Mouse (Mus musculus) liver (tissue): ENCODE measurements around the gene 1700010B08Rik.
"Not testable (repeated sequence)": the region's sequence is repeated elsewhere in the genome, so short reads cannot be mapped to it uniquely, and the experiment has no call there.

ENCODE experiments used
- DNase-seq: peaks from one replicate; pipeline ENCODE4 v3.0.0-alpha.2; 2020; ENCODE audit warnings: mixed read lengths

The 1700010B08Rik gene

GRCm38 (mm10) chr2:173719115-173719514 lies at the start of gene 1700010B08Rik:
1700010B08Rik (plus strand) TSS chr2:173719415.
- DNase-seq, result not testable (repeated sequence)

DNA sequence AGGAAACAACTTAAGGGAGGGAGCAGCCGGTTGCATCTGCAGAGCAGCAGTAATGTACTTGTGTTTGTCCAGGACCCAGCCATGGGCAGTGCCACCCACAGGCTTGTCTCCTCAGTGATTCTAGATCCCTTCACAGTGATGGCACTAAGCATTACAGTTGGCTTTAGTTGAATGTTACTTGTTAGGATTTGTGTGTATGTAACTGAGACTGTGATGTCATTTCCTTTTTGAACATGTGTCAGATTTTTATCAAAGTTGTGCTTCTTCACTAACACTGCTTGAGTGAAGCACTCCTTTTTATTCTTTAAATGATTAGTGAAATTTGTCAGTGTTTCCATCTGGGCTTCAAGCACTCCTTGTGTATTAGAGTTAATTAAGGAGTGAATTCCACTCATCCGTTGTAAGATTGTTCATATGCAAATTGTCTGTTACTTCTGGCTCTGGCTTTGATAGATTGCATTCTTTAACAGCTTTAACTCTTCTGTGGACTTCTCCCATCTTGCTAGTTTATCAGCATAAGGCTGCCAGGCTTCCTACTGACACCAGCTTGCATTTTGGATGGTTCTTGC lies 46.8 kb upstream of the 1700010B08Rik start:
- DNase-seq, result no peak

DNA sequence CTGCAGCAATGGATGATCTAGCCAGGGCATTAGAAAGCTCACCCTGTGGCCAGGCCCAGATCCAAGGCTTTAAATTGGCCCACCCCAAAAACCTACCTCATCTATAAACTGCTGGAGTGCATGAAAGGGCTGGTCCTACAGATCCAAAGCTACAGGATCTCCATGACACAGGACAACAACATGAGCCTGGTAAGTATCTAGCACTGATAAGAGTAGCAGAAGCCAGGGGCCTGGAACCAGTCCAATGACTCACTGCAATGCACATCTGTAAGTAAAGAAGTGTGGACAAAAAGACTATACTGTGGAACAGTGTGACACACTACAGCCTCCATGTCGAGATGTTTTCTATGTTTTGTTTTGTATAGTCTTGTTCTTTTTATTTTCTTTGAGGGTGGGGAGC lies 45.7 kb upstream of the 1700010B08Rik start:
- no peak for DNase-seq

GRCm38 (mm10) chr2:173678593-173678992 lies 40.6 kb upstream of the 1700010B08Rik start:
- DNase-seq, result no peak

GRCm38 (mm10) chr2:173679217-173679616 lies 40.0 kb upstream of the 1700010B08Rik start:
- no peak for DNase-seq

GRCm38 (mm10) chr2:173680153-173680552 lies 39.1 kb upstream of the 1700010B08Rik start:
- no peak for DNase-seq

DNA sequence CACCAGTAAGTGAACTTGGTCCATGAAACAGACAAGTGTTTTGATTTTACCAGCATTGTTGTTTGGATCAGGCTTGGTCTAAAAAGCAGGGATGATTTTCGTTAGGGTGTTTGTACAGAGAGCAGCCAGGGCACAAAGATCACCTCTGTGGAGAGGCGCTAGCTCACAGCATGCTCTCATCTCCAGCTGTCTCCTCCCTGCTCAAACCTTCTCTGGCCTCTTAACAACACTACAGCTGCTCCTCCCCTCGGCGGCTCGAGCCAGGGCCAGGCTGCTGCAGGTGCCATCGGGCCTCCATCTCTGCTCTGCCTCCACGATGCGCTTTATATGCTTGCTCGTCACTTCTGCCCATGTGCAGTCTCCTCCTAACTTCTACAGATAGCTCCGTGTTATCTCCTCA lies 36.4 kb upstream of the 1700010B08Rik start:
- no peak for DNase-seq

DNA sequence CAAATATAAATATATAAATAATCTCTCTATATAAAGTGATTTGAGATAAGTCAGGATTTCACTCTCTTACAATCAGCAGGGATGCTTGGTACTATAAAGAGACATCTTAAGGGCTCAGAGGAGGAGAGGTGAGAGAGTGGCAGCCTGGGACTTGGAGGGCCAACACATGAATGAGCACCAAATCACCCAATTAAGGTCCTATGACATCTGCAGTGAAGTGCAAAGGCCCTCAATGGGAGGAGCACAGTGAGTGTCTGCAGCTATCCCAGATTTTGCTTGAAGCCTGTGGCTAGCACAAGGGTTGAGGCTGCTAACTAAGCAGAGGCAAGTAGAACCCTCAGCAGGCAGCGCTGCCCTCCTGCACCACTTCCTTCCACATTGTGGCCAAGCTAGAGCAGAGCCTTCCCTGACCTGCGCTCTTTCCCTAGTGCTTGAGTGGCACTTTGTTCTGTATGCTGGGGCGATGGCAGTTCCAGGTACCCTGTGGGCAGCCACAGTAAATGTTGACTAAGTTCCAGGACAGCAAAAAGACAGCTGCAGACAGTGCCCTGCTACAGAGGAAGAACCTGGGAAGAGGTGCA lies 33.3 kb upstream of the 1700010B08Rik start:
- DNase-seq, result no peak

DNA sequence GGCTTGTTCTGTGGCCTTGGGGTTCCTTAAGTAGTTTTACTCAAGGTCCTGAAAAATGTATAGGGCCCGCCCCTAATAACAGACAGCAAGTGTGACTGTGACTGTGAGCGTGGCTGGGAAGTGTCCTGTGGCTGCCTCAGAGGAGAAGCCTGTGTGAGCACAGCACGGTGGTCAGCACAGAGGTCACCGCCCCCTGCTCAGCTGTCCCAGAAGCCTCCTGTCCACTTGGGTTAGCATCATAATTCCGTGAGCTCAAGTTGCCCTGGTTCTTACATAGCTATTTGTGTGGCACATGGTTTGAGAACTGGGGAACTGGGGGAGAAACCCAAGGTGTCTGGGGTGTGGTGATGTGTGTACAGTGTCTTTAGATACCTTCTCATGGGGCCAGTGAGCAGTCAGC lies 31.9 kb upstream of the 1700010B08Rik start:
- DNase-seq, result no peak

DNA sequence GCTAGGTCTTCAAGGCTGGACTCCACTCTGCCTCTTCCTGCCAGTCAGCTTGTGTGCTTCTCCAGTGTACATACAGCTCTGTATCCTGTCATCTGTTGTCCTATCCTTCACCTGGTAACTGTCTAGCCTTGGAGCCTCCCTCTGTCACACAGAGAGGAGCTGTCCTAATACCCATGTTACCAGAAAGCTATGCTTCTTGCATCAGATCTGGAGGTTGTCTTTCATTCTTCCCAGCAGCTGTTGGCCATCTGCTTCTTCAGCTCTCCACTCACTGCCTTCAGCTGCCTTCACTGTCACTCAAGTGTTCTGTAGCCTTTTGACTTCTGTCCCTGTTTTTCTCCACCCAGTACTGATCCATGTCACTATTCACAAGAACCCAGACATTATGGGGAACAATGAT lies 29.4 kb upstream of the 1700010B08Rik start:
- DNase-seq, result no peak

DNA sequence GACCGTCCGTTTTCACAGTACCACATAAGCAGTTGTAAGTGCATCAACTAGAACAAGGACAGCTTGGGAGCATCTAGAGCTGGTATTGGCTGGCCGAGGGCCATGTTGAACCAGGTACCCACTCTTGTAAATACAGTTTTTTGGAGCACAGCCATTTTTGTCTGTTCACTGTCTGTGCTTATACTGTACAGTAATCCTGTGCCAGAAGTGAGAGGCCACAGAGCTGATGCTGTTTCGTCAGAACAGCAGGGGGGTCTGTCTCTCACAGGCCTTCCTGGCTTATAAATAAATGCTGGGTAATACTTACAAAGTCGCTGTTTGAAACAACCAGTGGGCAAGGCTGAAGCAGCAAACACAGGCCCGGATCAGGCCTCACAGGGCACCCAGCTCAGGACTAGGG lies 27.5 kb upstream of the 1700010B08Rik start:
- no peak for DNase-seq

DNA sequence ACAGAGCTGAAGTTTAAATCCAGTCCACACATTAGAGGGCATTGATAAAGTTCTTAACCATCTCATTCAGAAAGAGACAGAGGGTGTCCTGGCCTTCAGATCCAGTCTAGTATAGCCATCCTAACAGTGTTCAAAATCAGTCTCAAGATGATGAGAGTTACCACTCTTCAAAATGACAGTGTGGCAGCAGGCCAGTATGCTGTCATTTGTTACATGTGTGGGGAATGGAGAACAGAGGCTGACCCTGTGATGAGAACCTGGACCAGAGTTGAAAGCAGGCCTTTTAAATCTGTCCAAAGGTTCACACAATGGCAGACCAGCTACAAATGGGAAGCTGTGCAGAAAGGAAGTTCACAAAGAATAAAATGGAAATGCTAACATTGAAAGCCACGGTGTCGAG lies 26.5 kb upstream of the 1700010B08Rik start:
- DNase-seq, result no peak

DNA sequence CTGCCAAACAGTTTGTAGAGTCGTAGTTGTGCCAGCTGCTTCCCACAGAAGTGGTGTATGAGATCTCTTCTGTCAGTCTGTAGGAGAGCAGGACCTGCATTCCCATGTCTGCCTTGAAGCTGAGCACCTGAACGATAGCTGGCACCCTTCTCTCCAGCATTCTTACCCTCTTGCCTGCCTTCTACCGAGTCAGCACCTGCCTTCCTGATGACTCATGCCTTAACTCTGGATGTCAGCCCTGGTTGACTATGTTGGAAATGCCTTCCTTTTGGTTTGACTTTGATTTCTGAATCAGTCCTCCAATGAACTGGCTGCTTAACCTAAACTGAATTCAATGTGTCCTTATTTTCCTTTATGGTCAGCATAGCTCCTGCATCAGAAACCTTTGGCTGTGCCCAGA lies 20.4 kb upstream of the 1700010B08Rik start:
- no peak for DNase-seq

GRCm38 (mm10) chr2:173702096-173702866 lies 16.9 kb upstream of the 1700010B08Rik start:
- DNase-seq, result no peak

- no peak for DNase-seq
Observed at GRCm38 (mm10) chr2:173702867-173703237, 16.4 kb upstream of the 1700010B08Rik start.

DNA sequence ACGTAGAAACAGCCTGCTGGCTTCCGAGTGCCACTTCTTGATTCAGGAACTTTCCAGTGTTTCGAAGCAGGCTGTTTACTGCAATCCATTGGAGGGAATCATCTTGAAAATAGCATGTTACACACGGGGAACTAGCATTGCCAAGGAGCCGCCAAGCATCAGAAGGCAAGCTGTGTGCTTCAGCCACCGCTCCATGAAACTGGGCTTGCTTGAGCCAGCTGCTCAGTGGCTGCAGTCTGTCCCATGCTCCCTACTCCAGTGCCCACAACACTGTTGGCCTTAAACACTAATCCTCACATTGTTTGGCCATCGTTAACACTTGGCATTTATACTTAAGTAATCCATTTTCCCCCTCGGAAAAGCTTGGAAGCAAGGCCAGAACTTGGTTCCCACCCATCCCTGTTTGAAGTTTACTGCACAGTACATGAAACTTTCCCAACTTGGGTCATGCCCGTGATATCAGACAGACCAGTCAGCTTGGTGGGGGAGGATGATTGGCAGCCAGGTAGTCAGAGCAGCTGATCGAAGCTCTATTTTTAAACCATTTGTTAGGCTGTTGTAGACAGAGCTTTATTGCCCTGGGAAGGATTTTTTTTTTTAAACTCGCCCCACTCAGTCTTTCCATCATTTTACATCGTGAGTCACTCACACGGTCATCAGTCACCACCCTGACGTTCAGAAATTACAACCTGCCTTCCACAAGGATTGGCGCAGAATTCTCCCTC lies 13.2 kb upstream of the 1700010B08Rik start:
- no peak for DNase-seq

DNA sequence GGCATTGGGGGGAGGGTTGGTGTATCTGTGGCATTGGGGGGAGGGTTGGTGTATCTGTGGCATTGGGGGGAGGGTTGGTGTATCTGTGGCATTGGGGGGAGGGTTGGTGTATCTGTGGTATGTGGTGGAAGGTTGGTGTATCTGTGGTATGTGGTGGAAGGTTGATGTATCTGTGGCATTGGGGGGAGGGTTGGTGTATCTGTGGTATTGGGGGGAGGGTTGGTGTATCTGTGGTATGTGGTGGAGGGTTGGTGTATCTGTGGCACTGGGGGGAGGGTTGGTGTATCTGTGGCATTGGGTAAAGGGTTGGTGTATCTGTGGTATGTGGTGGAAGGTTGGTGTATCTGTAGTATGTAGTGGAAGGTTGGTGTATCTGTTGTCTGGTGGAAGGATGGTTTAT lies 11.6 kb upstream of the 1700010B08Rik start:
- DNase-seq, result not testable (repeated sequence)

DNA sequence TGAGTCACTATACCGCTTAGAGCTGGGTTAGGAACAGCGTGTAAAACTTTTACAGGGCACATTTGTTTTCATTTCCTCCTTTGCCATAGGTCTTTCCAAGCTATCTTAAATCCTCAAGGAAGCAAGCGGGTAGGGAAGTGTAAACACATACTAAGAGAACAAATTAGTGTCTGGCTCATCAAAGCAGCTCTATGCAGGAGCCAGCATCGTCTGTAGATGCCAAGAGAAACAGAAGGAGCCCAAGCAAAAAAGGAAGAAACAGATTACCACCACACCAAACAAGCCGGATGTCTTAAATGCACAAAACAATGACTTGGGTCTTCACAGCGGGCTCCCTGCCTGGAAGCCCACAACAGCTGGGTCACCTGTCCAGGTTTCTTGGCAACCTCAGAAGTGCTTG lies 9.0 kb upstream of the 1700010B08Rik start:
- no peak for DNase-seq

DNA sequence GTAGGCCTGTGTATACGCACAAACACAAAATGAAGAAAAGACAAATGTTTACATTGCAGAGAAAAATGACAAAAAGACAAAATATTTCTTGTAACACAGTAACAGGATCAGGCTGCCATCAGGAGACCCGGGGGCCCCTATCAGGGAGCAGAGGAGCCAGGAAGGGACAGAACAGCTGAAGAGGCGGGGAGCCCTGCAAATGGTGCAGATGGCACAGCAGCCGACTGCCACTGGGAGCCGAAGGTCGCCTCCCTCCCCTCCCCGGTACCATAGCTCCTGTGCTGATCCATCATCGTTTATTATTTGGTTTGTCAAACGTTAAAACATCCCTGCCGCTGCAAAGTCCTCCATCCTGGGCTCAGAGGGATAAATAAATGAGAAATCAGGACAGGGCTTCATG lies 6.6 kb upstream of the 1700010B08Rik start:
- DNase-seq, result no peak

DNA sequence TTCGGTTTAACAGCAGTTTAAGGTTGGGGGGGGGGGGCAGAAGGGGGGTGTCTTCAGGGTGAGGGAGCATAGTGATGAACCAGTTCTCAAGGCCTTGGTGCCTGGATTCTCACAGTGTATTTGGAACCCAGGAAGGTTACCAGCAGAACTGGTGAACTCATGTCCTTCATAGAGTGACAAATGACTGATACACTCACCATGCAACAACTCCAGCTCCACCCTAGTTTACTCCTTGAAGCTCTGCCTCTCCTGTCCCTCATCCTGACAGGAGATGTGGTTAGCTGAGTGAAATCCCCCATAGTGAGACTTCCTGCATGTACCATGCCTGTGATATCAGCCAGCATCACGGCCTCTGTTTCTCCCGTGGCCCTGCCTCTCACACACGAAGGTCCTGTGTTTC lies 6.0 kb upstream of the 1700010B08Rik start:
- DNase-seq, result no peak

DNA sequence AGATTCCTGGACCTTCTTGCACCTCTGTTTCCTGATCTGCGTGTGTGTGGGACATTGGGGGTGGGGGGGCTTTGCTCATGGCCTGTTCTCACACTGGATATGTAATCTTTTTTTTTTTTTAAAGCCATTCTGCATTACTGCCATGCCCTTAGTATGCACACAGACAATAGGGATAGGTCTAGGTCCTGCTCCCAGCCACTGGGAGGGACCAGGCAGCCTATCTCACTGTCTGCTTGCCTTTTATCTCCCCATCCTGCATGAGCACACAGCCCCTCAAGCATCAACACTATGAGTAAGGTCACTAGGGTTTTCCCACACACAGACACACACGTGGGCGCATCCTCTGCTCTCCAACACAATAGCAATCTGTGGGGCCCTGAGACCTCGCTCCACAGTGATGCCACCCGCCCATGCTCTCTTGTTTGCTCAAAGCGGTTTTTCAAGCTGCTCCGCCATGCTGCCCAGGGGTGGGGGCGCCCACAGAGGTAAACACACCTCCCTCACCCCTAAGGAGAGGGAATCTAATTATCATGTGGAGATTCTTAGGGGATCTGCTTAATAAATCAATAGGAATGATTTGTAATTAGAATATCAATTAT lies 4.5 kb upstream of the 1700010B08Rik start:
- DNase-seq, result no peak

DNA sequence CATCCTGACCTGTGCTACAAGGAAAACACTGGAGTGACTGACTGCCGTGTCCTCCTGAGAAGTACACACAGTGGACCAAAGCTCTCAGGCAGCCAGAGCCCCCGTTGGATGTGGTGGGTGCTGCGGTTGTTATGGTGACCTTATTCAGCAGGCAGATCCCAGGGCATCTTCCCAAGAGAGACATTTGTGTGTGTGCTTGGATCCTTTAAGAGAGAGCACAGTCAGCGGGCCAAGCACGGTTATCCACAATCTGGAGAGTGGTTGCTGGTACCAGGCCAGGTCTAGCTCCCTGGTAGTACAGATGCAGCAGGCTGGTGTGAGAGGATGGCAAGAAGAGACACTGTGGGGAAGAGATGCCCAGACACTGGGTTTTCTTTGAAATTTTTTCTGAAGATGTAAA lies 2.2 kb upstream of the 1700010B08Rik start:
- DNase-seq, result no peak

DNA sequence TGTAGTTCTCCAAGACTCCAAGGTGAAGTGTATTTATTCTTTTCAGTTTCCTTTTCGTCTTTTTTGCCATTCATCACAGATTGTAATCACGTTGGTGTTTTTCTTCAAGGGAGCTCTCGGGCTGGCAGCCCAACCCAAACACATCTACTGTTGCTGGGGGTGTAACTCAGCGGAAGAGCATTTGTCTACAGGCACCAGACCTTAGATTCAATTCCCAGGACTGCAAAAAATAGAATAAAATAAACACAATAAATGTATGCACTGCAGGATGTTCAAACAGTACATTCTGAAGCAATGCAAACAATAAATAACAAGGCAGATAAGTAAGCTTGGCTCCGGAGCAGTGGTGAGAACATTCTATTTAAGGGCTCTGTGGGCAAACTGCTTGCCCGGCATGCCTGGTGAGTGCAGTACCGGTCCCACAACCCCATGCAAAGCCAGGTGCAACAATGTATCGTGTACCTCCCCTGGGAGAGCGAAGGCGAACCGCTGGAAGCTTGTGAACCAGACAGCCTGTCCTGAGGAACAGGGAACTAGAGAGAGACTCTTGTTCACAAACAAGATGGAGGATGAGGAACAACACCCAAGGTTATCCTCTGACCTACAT lies 3.1 kb downstream of the 1700010B08Rik start:
- no peak for DNase-seq
